Mouse (Mus musculus) adipocyte (in vitro differentiated cells): Measurements from ENCODE around the gene Trim47.

ENCODE experiments used
- DNase-seq: peaks from one replicate; pipeline ENCODE4 v3.0.0-alpha.2; 2016; ENCODE audit warnings: low spot score

Gene Trim47

GRCm38 (mm10) chr11:116061641-116062415 lies 65.2 kb downstream of the Trim47 start:
- no peak for DNase-seq

- no peak for DNase-seq
These were observed 66.4 kb downstream of the Trim47 start for GRCm38 (mm10) chr11:116060596-116060995.

GRCm38 (mm10) chr11:116059691-116060025 lies 67.4 kb downstream of the Trim47 start:
- no peak for DNase-seq

GRCm38 (mm10) chr11:116058868-116059690 lies 67.9 kb downstream of the Trim47 start:
- no peak for DNase-seq

- no peak for DNase-seq
These were observed 68.9 kb downstream of the Trim47 start for GRCm38 (mm10) chr11:116058022-116058614.

- DNase-seq, result no peak
These were observed 69.7 kb downstream of the Trim47 start for GRCm38 (mm10) chr11:116057237-116057881.

- DNase-seq, result no peak
These were observed 71.1 kb downstream of the Trim47 start for GRCm38 (mm10) chr11:116055873-116056272.
